Mouse (Mus musculus) brain, embryonic 18.5 days (tissue): Measurements from ENCODE around the gene Smc6.

Experiments used
- DNase-seq: peaks from one replicate; pipeline ENCODE4 v3.0.0-alpha.2; 2012; ENCODE audit warnings: low read depth, low spot score

The Smc6 gene

DNA sequence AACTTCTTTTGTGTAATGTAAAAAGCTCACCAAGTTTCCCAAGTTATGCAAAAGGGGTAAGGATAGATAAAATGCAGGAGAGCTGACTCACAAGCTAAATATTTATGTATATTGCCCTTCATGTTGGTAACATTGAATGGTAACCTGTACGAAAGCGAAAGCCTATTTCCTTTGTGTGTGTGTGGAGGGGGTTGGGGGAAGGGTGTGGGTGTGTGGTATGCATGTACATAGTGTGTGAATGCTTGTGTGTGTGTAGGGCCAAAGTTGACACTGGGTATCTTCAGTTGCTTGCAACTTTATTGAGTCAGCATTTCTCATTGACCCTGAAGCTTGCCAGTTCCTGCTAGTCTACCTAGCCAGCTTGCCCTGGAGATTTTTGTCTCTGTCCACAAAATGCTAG, 15.9 kb downstream of the Smc6 start:
- DNase-seq, result no peak

DNA sequence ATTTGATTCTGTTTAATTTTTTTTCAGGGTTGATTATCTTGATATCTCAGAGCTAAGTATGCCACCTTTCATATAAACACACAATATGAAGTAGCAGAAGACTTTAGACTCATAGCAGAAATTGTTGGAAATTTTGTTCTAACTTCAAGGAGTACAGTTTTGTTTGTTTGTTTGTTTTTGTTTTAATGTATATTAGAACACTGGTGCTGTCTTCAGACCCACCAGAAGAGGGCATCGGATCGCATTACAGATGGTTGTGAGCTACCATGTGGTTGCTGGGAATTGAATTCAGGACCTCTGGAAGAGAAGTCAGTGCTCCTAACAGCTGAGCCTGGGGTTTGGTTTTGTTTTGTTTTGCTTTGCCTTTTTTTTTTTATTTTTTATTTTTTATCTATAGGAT, 20.7 kb downstream of the Smc6 start:
- no peak for DNase-seq

DNA sequence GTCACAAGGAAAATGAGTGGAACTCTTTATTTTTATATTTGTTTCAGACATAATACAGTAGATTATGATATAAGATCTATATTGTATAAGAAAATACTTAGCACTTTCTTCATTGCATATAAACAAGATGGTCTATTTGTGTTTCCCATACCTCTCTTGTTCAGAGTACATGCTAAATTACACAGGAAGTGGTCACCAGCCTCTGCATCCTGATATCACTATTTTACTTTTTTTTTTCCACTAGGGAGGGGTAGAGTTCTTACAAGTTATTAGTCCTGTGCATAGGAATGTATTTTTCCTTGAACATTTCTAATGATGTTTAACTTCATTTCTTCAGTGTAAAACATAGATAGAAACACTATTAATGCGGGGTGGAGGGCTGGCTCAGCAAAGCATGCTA, 35.2 kb downstream of the Smc6 start:
- DNase-seq, result no peak

DNA sequence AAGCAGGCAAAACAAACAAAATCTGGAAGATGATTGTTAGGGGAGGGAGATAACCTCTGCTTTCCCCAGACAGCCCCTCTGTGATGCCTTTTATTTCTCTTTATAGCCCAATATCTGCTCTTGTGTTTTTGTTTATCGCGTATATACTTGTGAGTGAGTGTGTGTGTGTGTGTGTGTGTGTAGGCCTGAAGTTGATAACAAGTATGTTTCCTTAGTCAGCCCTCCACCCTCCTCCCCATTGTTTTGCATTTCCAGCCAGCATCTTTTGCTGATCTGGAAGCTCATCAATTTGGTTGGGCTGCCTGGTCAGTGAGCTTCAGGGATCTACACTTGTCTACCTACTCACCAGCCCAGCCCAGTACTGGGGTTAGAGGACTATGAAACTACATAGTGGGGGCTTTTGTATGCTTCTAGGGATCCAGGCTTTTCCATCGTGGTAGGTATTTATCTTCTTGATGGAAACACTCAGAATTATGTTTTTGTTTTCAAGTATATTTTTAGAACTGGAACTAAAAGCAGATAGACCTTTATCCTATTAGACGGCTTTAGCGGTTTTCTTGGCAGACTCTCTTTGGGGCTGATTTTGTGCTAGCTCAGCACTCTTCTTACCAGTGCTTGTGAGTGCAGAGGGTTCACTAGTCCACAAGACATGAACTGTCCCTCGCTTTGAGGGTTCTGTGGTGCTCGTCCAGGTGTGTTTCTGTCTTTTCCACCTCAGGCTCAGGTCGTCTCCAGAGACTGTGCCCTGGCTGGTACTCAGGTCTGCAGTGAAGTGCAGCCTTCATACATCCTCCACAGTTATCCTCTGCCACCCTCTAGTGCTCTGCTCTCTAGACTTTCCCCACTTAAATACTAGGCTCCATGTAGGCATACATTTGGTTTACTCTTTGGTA, 41.3 kb downstream of the Smc6 start:
- DNase-seq, result no peak

DNA sequence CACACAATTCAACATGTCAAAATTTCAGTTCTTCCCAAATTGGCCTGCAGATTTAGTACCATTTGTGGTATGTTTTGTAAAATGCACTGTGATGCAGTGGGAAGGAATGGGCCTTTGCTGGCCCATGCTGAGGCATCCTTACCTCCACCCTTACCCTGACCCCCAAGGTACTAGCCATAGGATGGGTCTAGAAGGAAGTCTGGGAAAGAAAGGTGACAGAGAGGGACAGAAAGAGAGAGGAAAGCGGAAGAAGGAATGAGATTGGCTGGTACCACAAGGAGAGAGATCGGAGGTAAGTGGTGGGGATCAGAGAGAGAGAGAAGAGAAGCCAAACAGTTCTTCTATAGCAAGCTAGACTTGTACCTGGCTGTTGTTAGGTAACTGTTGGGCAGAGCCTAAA, 45.4 kb downstream of the Smc6 start:
- DNase-seq, result no peak

DNA sequence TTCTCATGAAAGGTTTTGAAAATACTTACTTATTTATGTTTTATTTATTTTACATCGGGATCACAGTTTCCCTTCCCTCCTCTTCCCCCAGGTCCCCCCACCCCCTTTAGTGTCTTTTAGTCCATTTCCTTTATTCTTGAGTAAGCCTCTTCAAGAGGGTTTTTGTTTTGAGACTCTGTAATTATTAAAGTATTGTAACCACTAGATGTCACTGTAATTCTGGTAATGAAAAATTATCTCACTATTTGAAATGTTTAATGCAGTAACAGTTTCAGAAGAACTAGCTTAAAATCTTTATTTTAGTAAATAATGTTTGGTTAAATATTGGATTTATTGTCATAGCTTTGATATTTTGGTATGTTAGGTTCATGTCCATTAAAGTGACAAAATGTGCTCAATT, 48.2 kb downstream of the Smc6 start:
- DNase-seq, result peak; percentile 10

DNA sequence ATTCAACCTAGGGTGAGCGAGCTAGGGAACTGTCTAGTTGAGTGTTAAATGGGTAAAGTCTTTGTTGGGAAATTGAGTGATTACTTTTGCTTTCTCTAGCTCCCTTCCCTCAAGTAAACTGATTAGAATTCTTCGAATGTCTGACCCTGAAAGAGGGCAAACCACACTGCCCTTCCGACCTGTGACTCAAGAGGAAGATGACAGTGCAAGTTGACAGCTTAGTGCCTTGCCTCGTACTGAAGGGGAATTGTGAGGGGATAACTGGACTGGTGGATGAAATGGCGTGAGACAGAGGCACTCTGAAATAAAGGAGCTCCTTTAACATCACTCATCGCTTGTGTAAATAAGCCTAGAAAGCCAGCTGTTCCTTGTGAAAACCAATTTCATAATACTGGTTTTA, 52.0 kb downstream of the Smc6 start:
- no peak for DNase-seq

DNA sequence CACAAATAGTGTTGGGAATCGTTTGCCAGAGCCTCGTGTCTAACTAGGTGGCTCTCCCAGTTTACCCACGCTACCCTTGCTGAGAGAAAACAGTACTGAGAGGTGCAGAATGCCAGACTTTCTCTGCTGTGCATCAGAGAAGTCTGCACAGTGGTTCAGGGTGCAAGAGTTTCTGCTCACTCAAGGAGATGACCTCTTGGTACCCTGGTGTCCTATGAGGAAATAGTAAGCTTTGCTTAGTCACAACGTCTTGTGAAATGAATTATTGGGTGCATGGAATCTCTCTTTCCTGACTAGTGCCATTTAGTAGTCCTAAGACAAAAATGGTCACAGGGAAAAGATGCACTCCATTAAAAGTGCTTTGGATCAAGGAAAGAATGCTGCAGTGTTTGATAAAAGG, 58.8 kb downstream of the Smc6 start:
- no peak for DNase-seq

DNA sequence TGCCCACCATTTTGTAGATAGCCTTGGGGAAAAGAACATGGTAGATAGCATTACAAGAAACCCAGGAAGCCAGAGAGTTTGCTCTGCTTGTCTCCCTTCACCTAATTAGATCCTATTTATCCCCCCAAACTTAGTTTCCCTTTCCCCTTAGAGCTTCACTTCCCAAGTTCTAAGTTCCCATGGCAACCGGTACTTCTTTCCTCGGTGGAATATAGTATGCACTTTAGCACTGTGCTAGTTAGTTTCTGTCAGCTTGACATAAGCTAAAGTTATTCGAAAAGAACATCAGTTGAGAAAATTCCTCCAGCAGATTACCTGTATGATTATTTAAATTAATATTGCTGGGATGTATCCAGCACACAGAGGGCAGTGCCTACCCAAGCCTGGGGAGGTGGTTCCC, 60.8 kb downstream of the Smc6 start:
- DNase-seq, result peak; percentile 18

DNA sequence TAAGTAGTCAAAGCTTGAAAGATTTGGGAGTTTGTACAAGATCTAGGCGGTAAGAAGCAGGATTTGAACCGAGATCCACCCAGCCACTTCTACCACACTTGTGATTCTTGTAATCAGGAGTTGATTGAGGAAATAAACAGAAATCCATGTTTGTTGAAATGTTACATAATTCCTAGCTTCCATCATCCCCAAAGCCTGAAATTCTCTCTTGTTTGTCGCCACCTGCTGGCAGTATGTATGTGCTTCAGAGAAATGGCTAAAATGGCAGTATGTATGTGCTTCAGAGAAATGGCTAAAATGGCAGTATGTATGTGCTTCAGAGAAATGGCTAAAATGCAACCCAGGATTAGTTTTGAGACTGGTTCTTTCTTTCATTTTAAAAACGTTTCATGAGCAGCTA, 71.2 kb downstream of the Smc6 start:
- DNase-seq, result no peak

DNA sequence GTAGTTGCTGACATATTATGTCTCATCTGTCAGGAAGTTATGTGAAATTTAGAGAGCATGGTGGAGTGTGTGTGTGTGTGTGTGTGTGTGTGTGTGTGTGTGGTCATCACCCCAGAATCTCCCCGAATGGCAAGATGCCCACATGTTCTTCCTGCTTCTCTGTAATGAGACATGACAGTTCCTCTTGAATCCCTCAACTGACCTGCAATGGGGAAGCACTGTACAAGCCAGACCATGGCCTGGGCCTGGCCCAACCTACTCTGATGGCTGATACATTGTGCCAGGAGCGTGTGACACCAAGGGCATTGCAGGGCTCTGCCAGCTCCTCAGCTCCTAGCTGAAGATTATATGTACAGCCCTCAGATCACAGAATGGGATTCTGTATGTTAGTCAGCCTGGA, 72.6 kb downstream of the Smc6 start:
- DNase-seq, result no peak

DNA sequence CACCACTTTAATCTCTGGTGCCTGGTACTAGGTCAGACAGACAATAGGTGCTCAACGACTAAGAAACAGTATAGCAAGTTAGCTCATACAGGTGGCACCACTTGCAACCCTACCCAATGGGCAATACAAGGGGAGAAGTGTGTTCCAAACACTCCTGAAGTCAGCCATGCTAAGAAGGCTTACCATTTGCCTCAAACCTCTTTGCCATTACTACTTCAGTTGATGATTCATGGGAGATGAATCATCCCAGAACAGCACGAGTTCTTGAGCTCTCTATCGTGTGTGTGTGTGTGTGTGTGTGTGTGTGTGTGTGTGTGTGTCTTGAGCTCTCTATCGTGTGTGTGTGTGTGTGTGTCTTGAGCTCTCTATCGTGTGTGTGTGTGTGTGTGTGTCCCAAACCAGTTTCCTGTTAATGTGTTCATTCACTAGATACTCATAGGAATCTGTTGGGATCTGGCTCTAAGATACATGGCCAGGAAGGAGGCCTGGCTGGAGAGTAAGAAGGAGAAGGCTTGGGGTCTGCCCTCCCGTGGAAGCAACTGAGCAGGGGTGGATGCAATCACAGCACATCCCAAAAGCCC, 76.4 kb downstream of the Smc6 start:
- DNase-seq, result no peak

DNA sequence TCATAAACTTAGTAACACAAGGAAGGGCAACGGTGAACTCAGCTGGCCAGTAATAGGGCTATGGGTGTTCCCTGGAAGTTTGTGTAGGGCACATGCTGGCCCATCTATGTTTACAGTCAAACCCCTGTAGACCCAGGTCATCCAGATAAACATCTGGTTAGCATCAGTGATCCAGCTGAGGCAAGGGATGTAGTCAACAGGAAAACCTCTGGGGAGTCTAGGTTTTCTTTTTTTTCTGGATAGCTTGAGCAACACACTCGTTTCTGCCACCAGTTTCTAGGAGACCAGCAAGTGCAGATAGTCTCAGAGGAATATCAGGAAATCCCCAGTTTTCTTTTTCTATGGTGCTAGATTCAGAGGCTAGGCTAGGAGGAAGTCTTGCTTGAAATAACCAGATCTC, 80.3 kb downstream of the Smc6 start:
- DNase-seq, result no peak

DNA sequence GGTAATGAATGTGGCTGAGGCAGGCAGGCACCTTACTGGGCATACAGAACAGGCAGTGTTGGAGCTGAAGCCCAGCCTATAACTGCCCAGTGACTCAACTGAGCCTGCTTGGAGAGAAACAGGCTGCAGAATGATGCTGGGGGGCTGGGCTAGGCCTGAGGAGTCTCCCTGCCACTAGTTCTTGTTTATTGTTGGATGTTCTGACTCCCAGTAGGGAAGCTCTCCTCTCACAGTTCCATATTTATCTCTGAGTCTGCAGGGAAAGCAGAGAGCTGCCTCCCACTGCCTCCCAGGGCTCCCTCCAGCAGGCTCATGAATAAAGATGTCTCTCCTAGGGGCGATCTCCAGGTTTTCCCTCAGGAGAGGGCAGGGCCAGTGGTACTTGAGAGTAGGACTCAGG, 82.7 kb downstream of the Smc6 start:
- no peak for DNase-seq

DNA sequence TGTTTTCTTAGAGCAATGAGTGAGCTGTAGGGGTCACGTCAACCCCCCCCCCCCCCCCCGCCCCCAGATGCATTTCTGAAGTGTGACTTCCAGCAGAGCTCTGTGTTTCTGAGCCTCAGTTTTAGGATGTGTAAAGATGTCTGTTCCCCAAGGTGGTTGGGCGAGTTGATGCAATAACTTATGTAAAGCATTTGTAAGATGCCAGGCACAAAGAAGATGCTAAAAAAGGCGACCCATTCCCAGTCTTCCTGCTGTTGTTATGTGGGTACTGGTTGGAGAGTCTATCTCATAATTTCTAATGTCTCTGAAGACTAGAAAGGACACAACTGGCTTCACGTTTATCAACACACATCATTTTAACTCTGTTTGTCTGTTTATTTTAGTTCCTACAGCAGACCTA, 84.2 kb downstream of the Smc6 start:
- no peak for DNase-seq

DNA sequence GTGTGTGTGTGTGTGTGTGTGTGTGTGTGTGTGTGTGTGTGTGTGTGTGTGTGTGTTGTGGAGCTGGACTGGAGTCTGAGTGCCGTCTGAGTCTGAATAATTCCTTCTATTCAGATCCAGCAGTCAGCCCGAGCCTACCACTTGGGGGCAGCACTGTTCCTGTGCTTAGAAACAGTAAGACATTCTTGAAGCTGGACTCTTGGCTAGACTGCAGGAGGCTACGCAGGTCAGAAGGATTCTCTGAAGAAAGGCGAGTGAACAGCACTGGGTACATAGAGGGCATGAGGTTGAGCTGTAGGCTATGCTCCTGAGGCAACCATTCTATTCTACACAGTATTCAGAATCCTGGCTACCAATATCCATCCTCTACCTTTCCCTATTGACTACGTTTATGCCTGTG, 85.2 kb downstream of the Smc6 start:
- no peak for DNase-seq

DNA sequence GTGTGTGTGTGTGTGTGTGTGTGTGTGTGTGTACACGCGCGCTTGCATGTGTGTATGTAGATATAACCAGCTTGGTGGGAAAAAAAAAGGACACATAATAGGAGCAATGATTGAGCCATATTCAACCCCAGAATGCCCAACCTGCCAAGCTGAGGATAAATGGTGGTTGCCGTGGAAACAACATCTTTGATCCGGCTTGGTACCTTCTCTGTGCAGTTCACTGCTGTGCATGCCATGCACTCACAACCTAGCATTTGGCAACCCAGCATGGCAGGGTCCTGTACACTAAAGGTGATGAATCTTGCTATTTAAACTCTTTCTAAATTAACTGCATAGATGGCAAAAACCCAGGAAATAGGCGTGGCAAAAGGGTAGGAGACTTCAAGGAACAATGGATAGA, 96.7 kb downstream of the Smc6 start:
- DNase-seq, result no peak

DNA sequence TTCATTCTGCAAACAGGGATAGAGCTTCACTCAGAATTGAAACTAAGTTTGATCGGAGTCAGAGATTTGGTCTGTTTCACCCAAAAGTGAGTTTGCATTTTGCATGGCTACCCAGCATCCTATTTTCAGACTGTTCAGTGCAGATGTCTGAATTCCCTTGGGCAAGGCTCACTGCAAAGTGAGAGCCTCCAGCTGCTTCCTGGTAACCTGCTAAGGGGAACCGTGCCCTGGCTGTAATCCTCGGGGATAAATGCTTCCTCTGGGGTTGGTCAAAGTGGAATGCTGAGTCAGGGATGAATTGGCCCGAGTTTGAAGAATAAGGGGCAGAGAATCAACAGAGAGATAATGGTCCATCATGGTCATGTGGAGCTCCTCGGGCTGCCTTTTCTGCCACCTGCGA, 99.2 kb downstream of the Smc6 start:
- DNase-seq, result no peak

DNA sequence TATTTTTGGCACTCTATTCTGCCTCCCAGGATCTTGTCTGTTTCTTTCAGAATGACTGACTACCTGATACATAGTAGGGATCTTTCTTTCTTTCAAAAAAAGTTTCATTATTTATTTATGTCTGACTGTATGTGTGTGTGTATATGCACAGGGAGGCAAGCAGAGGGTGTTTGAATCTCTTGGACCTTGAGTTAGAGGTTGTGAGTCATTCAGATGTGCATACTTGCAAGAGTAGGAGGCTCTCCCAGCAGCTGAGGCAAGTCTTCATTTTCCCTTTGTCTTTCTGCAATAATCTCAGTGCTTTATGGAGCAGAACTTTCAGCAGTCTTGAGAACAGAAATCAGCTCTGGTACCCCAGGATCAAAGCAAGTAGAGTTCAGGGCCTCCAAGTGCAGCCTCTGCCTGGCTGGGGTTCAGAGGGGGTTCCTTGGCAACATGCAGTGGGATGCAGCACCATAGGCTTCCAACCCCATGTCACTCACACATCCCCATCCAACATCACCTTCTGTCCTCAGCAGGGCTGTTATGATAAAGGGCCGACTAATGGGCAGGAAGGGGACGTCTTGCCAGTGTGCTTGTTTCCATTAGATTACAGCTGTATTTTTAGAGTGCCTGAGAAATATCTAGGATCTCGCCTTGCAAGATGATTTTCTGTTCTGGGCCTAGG, 101.5 kb downstream of the Smc6 start:
- no peak for DNase-seq
